Mouse (Mus musculus) heart, embryonic 11.5 days (tissue): ENCODE data around the gene Cnpy2. TPM values are rescaled to one million over a fixed set of nuclear protein-coding genes. Genes with fewer than 3 reads are reported as not detected.

Experiments
- ATAC-seq: fragments of 200-750 bp; cut with Nextera tagmentation; replicated peaks from 2 replicates; pipeline ENCODE4 v1.8.0; 2017; ENCODE audit warnings: moderate library complexity; ENCODE audit not compliant: insufficient number of reproducible peaks, low FRiP score, low TSS enrichment
- H3K27ac ChIP-seq: fragments of 300-500 bp; sonication (generic); 2 replicates; pipeline ENCODE4 v1.5.1; 2014; ENCODE audit warnings: mild to moderate bottlenecking, low read depth, low read length
- H3K27me3 ChIP-seq: fragments of 300-500 bp; sonication (generic); 2 replicates; pipeline ENCODE4 v1.6.1; 2014; ENCODE audit warnings: mild to moderate bottlenecking, low read length, mixed read lengths; ENCODE audit not compliant: control insufficient read depth, insufficient read depth
- H3K36me3 ChIP-seq: fragments of 300-500 bp; sonication (generic); 2 replicates; pipeline ENCODE4 v1.6.1; 2014; ENCODE audit warnings: mild to moderate bottlenecking, low read length, moderate library complexity, mixed read lengths; ENCODE audit not compliant: control insufficient read depth, insufficient read depth
- H3K4me1 ChIP-seq: fragments of 300-500 bp; sonication (generic); 2 replicates; pipeline ENCODE4 v1.6.1; 2014; ENCODE audit warnings: low read length; ENCODE audit not compliant: control insufficient read depth, insufficient read depth
- H3K4me2 ChIP-seq: fragments of 300-500 bp; sonication (generic); 2 replicates; pipeline ENCODE4 v1.6.1; 2014; ENCODE audit warnings: mild to moderate bottlenecking, moderate library complexity
- H3K4me3 ChIP-seq: fragments of 300-500 bp; sonication (generic); 2 replicates; pipeline ENCODE4 v1.5.1; 2014; ENCODE audit warnings: low read depth, low read length
- H3K9ac ChIP-seq: fragments of 300-500 bp; sonication (generic); 2 replicates; pipeline ENCODE4 v1.6.1; 2014; ENCODE audit warnings: mild to moderate bottlenecking, low read depth, low read length, moderate library complexity
- H3K9me3 ChIP-seq: fragments of 300-500 bp; sonication (generic); replicated peaks from 2 replicates; pipeline ENCODE4 v1.6.1; 2016; ENCODE audit warnings: low read length; ENCODE audit not compliant: control insufficient read depth
- WGBS: fragments of 180-500 bp; shearing (Covaris S2); extraction: QIAGEN DNeasy Blood & Tissue Kit; methylation state at CpG from one replicate; pipeline ENCODE4 v1.1.7; 2014; ENCODE audit not compliant: insufficient replicate concordance; 5-methylcytosine and 5-hydroxymethylcytosine counted together
- polyA plus RNA-seq: library from polyadenylated mRNA; unstranded; fragments of >200 nt; fragmentation: Nextera tagmentation; extraction: Ambion mirVana; gene quantifications from 2 replicates; pipeline ENCODE4 v1.2.1, GENCODE M21; 2014

Gene Cnpy2
- polyA plus RNA-seq, 1 experiment from 2014 or later: 206 TPM

- peaks cover 10% of the 10 kb centered on the region for H3K4me1 ChIP-seq
These were observed 18.9 kb upstream of the Cnpy2 start, which contains the start of gene Pan2 for GRCm38 (mm10) chr10:128303126-128304021. Pan2 (plus strand) TSS chr10:128303335.

GRCm38 (mm10) chr10:128309654-128310053 lies 12.6 kb upstream of the Cnpy2 start:
- 91% methylated on average over 7 of the region's 7 CpGs for WGBS
- no peak for ATAC-seq
- peak overlapping the region; percentile 81 for H3K27ac ChIP-seq
- no peaks in the 10 kb centered on the region for H3K27me3 ChIP-seq
- H3K9me3 ChIP-seq: no peaks in the 10 kb centered on the region
- H3K36me3 ChIP-seq: peaks cover 23% of the 10 kb centered on the region
- peak overlapping the region; percentile 34; the same call in 1 of the 2 replicates for H3K9ac ChIP-seq
- H3K4me1 ChIP-seq: peaks cover 14% of the 10 kb centered on the region
- H3K4me3 ChIP-seq: no peak overlapping the region
- no peak overlapping the region for H3K4me2 ChIP-seq

More at GRCm38 (mm10) chr10:128303126-128304021, 18.9 kb upstream of the Cnpy2 start, which contains the start of gene Pan2:
- Histone ChIP-seq H3K27me3 (no peaks in the 10 kb centered on the region), H3K36me3 (peaks cover 5% of the 10 kb centered on the region), H3K9ac (peak within 1 kb of the TSS; percentile 94), H3K4me2 (peak within 1 kb of the TSS; percentile 80), H3K27ac (peak within 1 kb of the TSS; percentile 91), H3K4me3 (peak within 1 kb of the TSS; percentile 69), H3K9me3 (no peaks in the 10 kb centered on the region)
- 2% methylated on average over 37 of the region's 37 CpGs for WGBS
- ATAC-seq: peak; percentile 99

- ATAC-seq: peak; percentile 75
- peak overlapping the region; percentile 34; the same call in 1 of the 2 replicates for H3K9ac ChIP-seq
- 44% methylated on average over 11 of the region's 11 CpGs for WGBS
- no peaks in the 10 kb centered on the region for H3K27me3 ChIP-seq
- H3K4me2 ChIP-seq: peak overlapping the region; percentile 48
- H3K4me3 ChIP-seq: no peak overlapping the region
- H3K9me3 ChIP-seq: no peaks in the 10 kb centered on the region
- H3K27ac ChIP-seq: peak overlapping the region; percentile 81
- peaks cover 24% of the 10 kb centered on the region for H3K36me3 ChIP-seq
- H3K4me1 ChIP-seq: peaks cover 14% of the 10 kb centered on the region
These were observed 12.1 kb upstream of the Cnpy2 start for GRCm38 (mm10) chr10:128310177-128310576.

GRCm38 (mm10) chr10:128310902-128311301 lies 11.4 kb upstream of the Cnpy2 start:
- Histone ChIP-seq H3K4me1 (peaks cover 14% of the 10 kb centered on the region), H3K9me3 (no peaks in the 10 kb centered on the region), H3K27ac (peak overlapping the region; percentile 81), H3K4me2 (peak overlapping the region; percentile 48), H3K4me3 (no peak overlapping the region), H3K27me3 (no peaks in the 10 kb centered on the region), H3K9ac (peak overlapping the region; percentile 28; the same call in 1 of the 2 replicates), H3K36me3 (peaks cover 27% of the 10 kb centered on the region)
- no peak for ATAC-seq
- 49% methylated on average over 4 of the region's 4 CpGs for WGBS

- no peak overlapping the region for H3K4me3 ChIP-seq
- 89% methylated on average over 8 of the region's 8 CpGs for WGBS
- no peak for ATAC-seq
- no peak overlapping the region for H3K9ac ChIP-seq
- H3K27ac ChIP-seq: no peak overlapping the region
- H3K4me1 ChIP-seq: peaks cover 7% of the 10 kb centered on the region
- no peaks in the 10 kb centered on the region for H3K9me3 ChIP-seq
- H3K27me3 ChIP-seq: no peaks in the 10 kb centered on the region
- no peak overlapping the region for H3K4me2 ChIP-seq
- peaks cover 38% of the 10 kb centered on the region for H3K36me3 ChIP-seq
These were observed 6.7 kb upstream of the Cnpy2 start for GRCm38 (mm10) chr10:128315578-128315977.

GRCm38 (mm10) chr10:128321641-128322040 lies 618 bp upstream of the Cnpy2 start:
- ATAC-seq: no peak
- H3K27me3 ChIP-seq: no peaks in the 10 kb centered on the region
- peak overlapping the region; percentile 91 for H3K4me3 ChIP-seq
- peak overlapping the region; percentile 59; the same call in 1 of the 2 replicates for H3K9ac ChIP-seq
- H3K4me2 ChIP-seq: peak overlapping the region; percentile 92
- no peaks in the 10 kb centered on the region for H3K9me3 ChIP-seq
- H3K4me1 ChIP-seq: peaks cover 12% of the 10 kb centered on the region; the same call in 1 of the 2 replicates
- H3K27ac ChIP-seq: no peak overlapping the region
- 56% methylated on average over 12 of the region's 12 CpGs for WGBS
- H3K36me3 ChIP-seq: peaks cover 31% of the 10 kb centered on the region

- H3K36me3 ChIP-seq: peaks cover 28% of the 10 kb centered on the region
- peak overlapping the region; percentile 99 for H3K9ac ChIP-seq
- no peaks in the 10 kb centered on the region for H3K27me3 ChIP-seq
- H3K4me2 ChIP-seq: peak overlapping the region; percentile 92
- 72% methylated on average over 8 of the region's 8 CpGs for WGBS
- H3K27ac ChIP-seq: no peak overlapping the region
- ATAC-seq: no peak
- H3K4me1 ChIP-seq: peaks cover 12% of the 10 kb centered on the region; the same call in 1 of the 2 replicates
- H3K9me3 ChIP-seq: no peaks in the 10 kb centered on the region
- peak overlapping the region; percentile 91 for H3K4me3 ChIP-seq
These were observed 1.3 kb downstream of the Cnpy2 start for GRCm38 (mm10) chr10:128323516-128323915.

GRCm38 (mm10) chr10:128326825-128327224 lies 4.6 kb downstream of the Cnpy2 start:
- H3K4me1 ChIP-seq: peaks cover 7% of the 10 kb centered on the region; the same call in 1 of the 2 replicates
- no peak for ATAC-seq

More at GRCm38 (mm10) chr10:128326825-128327224, 4.6 kb downstream of the Cnpy2 start:
- H3K27me3 ChIP-seq: no peaks in the 10 kb centered on the region
- no peak overlapping the region for H3K9ac ChIP-seq
- peaks cover 19% of the 10 kb centered on the region for H3K36me3 ChIP-seq
- WGBS: 94% methylated on average over 8 of the region's 8 CpGs
- H3K27ac ChIP-seq: no peak overlapping the region
- no peak overlapping the region for H3K4me3 ChIP-seq
- H3K4me2 ChIP-seq: no peak overlapping the region
- no peaks in the 10 kb centered on the region for H3K9me3 ChIP-seq
